Mouse (Mus musculus) left cerebral cortex, adult 11 months (tissue): ENCODE measurements around the gene Gstm2.
"Not testable (repeated sequence)": the region's sequence is repeated elsewhere in the genome, so short reads cannot be mapped to it uniquely, and the experiment has no call there.

Experiments used
- DNase-seq: peaks from one replicate; pipeline ENCODE4 v3.0.0; 2022; ENCODE audit warnings: low spot score

Gstm2 gene

DNA sequence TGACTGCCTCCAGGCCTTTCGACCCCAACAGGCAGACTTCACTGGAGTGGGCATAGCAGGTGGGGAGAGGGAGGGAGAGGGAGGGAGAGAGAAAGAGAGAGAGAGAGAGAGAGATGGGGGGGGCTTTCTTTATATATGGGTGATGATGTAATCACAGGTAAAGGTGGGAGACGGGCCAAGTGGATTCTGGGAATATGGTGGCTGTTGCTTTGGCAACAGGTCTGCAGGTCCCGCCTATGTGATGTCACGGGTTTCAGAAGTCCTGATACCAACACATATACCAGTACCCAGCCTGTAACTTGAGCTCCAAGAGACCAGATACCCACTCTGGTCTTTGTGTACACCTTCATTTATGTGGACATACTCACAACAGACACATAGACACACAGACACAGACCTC lies 10.3 kb upstream of the Gstm2 start:
- no peak for DNase-seq

DNA sequence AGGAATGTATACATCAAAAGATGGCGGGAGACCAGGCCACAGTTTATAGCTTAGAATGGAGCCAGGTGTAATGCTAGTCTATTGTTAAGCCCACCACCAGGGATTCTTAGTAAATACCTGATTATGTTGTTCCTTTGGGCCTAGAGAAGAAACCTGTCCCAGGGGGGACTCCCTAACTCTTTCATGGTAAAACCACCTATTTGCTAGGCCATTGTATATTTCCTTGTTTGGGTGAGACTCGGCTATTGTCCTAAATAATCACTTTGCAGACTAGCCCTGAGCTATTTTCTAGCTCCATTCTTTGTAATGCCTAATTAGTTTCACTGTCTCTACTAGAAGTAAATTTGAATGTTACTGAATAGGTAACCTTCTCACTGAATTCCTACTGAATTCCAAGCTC lies 9.7 kb upstream of the Gstm2 start:
- not testable (repeated sequence) for DNase-seq

DNA sequence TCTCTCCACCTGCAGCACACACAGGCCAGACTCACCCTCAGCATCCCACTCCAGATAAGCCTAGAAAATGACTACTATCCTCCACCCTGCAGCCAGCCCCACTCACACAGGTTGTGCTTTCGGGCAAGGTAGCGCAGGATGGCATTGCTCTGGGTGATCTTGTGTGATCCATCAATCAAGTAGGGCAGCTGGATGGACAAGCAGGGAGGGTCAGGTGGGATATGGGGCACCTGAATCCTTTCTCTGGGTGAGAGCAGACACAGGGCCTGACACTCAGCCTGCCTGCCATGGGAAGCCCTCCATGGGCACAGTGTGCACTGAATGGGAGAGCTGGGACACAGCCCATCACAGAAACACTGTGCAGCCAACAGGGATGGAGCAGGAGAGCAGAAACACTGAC lies 1.1 kb downstream of the Gstm2 start:
- not testable (repeated sequence) for DNase-seq

DNA sequence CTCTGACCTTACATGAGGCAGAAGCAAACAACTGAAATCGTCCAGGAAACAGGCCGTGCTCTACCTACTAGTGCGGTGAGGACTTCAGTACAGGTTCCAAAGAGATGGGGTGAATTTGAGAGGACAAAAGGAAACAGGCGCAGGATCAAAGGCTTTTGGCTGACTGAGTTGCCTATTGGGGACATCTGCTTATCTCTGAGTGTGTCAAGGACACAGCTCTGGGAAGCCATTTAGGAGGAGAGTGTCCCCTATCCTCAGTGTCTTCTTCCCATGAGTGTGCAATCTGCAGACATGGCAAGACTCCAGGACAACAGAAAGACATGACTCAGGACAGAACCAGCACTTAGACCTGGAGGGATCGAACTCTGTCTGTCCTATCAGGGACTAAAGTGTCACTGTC lies 1.8 kb downstream of the Gstm2 start:
- DNase-seq: no peak

DNA sequence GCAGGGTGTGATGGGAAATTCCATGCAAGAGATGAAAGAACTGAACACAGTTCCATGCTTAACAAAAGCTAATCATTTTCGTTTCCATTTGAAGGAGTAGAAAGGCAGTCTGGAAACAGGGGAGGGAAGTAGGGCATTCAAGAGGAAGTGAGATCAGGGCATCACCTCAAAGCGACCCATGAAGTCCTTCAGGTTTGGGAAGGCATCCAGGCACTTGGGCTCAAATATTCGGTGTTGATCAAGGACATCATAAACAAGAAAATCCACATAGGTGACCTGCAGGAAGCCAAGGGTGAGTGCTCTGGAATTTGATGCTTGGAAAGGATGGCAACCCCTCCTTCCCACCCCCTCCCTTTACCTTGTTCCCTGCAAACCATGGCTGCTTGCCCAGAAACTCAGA lies 2.5 kb downstream of the Gstm2 start:
- DNase-seq: no peak

DNA sequence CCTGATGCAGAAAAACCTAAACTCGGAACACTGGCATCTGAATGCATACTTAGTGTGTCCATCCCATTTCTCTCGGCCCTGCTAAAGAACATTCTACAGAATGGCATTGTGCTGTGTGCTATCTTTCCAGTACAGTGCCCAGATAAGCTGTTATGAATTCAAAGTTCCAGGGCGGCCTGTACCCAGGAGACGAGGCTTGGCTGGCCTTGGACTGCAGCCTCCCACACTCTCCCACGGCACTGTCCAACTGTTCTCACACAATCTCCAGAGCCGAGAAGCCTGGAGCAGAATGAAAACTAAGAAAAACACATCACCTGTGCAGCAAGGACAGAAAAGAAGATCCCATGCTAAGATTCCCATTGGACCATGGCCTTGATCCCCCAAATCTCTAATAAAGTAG lies 3.5 kb downstream of the Gstm2 start:
- DNase-seq: no peak

DNA sequence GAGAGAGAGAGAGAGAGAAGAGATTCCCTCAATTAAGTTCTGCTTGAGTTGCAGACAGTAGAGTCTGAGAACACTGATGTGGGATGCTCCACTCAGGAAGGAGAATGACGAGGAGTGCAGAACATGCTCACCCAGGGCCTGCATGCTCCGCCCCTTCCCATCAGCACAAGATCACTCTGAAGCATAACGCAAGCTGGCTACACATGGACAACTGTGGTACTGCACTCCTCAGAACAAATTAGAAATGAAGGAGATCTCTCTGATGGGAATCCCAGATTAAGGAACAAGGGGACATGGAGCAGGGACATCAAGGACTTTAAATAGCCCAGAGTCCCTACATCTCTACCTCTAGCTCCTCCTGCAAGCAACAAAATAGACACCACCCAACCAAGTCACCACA lies 5.0 kb downstream of the Gstm2 start:
- DNase-seq: no peak

DNA sequence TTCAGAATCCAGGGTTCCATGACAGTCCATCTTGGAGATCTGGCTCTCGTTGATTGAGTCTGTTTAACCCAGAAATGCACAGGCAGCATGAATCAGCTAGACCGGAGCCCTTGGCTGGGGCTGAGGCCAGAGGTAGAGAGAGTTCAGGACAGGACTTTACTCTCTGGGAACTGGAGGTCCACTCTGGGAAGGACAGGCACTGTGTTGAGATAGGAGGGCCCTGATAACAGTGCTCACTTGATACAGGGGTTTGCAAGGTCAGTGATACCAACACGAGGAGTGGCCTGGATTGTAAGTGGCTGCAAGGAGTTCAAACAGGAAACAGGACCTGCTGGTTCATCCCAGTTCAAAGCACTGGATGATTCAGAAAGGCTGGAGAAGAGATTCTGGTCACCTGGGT lies 8.6 kb downstream of the Gstm2 start:
- DNase-seq: no peak

DNA sequence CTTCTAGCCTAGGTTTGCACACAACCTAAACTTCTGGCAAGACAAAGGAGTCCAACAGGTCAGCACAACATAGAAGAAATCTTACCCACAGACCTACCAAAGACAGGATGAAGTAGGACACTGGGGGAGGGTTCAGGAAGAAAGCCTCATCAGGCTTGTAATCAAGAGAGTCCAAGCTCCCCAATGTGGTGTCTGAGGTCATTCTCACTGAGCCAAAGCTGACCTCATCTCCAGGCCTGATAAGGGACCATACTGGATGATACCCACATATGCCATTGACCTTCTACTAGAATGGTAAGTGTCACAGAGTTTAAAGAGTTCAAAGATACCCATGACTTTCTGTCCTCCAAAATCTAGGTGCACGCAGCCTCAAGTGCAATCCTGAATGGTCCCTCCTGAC lies 12.0 kb downstream of the Gstm2 start:
- no peak for DNase-seq

DNA sequence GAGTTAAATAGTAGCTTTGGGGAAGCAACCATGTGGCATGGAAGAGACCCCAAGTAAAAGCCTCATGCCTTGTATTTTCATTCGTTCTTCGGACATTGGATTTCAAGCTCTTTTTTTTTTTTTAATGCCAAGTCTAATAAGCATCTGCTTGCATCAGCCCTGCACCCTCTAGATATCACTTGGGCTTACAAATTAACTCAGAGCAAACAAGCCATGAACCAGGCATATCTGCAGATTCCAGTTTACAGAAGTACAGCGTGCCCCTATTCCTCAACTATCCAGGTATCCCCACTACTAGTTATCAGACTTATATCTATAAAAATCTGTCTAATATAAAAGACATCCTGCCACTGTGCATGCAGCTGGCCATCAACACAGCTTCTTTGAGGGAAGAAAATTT lies 14.2 kb downstream of the Gstm2 start:
- no peak for DNase-seq

DNA sequence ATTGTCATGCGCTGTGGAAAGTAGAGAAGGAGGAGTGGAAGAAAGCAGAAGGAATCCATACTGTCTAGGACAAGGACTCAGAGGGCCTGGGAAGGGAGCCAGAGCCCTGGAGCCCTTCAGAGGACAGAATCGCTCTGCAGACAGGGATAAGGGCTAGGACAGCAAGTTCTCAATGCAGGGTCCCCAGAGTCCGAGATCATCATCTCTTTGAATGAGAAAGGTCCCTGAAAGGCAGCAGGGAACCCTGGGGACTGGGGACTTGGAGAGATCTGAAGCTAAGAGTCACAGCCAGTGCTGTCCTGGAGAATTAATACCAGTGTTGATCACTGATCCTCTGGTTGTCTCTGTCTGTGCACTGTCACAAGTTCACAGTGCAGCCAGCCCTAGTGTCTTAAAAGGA lies 15.2 kb downstream of the Gstm2 start:
- DNase-seq: not testable (repeated sequence)

DNA sequence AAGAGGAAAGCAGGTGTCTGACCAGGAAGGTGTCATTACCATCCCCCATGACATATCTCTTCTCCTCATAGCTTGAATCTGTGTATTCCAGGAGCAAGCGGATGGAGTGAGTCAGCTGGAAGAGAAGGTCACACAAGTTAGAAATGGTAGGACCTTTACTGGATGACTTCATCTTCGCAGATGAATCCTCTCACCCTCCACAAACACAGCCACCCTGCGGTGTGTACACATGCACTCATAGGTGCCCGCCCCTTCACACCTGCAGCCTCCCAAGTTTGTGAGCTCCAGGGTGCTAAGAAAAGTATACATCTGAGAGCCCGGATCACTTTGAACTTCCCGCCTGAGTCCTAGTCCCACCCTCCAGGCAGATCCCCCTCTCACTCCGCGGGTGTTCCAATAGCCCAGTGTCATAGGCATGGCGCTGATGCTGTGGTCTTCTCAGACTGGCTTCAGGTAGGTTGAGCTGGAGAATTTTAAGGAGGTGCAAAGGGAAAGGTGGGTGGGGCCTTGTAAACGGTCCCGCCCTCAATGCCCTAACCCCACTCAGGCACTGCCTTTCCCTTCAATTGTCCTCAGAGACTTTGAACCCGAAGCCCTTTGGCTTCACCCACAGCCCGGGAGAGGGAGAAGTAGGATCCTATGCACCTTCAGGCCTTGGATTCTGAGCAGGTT lies 17.4 kb downstream of the Gstm2 start, which contains the start of gene Gstm3:
Gstm3 (minus strand) TSS at position 560 of the 672 bp plus-strand sequence.
- DNase-seq: no peak

DNA sequence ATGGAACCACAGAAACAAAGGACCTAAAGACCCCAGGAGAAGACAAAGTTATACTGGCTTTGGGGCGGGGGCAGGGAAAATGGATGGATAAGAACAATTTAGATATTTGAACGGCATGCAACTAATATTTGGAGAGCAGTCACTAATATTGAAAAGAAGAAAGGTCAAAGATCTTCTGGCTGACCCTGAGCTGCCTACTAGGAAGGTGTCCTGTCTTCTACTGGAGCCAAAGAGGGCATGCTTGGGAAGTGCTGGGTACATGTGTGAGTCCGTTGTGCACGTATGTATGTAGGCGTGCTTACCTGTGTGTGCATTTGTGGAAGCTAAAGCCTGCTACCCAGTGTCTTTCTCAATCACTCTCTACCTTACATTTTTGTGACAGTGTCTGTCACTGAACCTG lies 19.6 kb downstream of the Gstm2 start:
- DNase-seq: no peak

DNA sequence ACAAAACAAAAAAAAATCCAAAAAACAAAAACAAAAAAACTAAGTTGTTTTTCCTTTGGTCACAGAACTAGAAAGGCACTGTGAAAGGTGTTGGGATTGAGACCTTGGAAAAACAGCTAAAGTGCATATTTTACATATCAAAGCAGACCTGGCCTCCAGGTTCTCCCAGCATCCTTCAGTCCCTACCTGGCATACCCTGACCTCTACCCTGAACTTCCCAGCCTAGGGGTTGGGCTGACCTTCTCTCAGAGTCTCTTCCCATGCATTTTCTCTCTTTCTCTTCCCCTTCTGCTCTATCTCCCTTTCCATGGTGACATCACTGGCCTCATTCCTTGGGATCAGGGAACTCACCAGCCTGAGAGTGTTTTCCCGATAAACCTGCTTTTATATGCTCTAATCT lies 20.7 kb downstream of the Gstm2 start:
- DNase-seq: no peak

DNA sequence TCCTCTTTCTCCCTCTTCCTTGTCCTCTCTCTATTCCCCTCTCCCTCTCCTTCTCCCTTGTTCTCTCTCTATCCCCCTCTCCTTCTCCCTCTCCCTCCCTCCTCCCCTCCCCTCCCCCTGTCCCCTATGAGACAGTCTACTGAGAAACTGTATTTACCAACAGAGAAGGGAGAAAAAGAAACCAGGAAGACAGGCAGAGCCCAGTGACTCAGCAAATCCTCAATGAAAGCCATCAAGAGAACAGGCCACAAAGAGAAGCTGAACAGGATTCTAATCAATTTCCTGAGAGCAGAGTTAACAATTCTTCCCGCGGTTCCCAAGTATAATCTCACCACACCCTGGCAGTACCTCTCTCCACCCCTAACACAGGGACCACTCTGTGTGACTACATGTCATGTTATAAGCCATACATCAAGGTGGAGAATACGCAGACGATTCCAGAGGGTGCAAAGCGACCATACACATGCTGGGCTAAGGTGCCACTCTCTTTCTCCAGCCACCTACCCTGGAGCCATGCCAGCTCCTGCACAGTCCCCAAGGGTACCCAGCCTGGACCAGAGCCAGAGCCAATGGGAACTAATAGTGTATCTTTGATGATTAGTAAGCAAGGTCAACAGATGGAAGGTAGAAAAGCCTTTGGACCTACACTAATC lies 21.5 kb downstream of the Gstm2 start:
- no peak for DNase-seq

DNA sequence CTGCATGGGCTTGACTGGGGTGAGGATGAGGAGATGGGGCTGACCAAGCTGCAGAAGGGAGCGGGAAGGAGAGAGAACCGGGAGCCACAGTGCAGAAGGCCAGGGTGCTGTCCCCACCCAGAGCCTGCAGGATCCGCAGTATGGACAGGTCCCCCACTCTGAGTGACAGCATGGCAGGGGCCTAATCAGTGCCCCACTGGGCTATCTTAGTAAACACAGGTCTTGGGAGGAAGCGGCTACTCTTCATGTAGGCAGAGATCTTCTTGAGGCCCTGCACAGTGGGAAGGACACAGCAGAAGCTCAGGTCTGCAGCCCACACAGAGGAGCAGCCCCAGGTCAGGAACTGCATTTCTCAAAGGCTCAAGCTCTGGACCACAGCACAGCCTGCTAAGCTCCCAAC lies 22.2 kb downstream of the Gstm2 start:
- DNase-seq: no peak

DNA sequence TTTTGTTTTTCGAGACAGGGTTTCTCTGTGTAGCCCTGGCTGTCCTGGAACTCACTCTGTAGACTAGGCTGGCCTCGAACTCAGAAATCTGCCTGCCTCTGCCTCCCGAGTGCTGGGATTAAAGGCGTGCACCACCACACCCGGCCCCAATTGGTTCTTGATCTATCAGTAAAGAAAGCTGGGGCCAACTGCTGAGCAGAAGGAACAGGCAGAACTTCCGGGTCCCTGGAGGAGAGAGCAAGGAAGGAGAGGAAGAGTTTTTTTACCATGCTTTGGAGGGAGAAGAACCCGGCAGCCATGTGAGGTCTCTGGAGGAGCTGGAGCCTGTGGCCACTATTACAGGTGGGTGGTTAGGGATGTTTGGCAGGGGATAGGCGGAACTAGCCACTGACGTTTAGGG lies 31.0 kb downstream of the Gstm2 start:
- DNase-seq: not testable (repeated sequence)

DNA sequence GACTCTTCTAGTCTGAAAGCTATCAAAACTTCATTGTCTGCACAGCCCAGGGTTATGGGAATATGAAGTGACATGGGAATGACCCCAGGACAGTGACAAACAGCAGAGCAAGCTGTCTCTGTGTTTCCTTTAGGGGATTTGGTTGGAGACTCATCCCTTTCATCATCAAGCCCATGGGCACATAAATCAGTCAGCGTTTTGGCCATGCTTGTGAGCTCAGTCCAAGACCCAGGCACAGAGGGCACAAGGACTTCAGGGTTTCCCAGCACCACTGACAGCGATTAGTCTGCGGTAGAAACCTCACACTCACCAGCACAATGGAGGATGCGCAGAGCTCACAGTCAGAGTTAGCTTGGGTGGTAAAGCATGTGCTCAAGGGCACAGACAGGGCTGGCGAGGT lies 32.3 kb downstream of the Gstm2 start:
- DNase-seq: no peak

DNA sequence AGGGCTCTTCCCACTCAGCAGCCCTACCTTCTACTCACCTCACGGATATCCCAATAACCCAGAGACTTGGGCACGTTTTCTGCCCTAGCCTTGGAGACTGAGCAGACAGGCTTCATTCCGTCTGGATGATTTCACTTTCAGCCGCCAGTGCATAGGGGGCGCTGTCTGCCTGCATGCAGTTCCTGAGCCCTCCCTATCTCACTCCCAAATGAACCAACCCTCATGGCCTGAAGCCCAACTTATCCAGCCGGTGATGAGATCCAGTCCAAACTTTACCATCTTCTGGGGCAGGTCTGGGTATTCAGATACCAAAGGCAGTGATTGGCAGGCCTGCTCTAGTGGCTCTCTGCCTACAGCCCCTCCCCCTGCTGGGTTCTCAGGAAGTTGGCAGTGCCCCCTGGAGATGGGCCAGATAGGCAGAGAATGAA lies 32.9 kb downstream of the Gstm2 start:
- no peak for DNase-seq

DNA sequence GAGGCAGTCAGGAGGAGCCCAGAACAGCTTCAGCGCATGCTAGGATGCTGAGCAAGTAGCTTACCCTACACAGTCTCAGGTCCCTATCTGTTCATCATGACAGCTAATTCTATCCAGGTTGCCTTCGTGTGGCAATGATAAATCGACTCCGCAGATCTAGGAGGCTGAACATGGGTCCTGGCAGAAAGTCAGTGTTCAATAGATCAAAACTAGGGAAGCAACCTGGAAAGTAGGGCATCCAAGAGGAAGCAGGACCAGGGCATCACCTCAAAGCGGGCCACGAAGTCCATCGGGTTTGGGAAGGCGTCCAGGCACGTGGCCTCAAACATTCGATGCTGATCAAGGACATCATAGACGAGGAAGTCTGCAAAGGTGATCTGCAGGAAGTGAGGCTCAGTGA lies 35.7 kb downstream of the Gstm2 start:
- DNase-seq: no peak

DNA sequence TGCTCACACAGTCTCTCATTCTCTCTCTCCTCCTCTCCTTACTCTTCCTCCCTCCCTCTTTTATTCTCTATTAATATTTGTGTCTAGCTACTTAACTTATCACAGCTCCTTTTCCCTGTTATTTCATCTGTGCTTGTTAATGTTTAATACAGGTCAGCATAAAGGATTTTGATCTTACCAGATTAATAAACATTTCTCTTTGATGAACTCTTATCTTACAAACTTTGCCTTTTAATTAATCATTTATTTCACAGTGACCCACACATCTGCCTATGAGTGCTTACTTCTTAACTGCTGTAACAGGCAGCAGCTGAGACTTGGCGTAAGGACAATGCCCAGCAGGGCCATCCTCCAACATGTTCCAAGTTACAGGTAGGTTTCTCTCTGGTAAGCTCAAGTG lies 36.8 kb downstream of the Gstm2 start:
- DNase-seq: not testable (repeated sequence)

DNA sequence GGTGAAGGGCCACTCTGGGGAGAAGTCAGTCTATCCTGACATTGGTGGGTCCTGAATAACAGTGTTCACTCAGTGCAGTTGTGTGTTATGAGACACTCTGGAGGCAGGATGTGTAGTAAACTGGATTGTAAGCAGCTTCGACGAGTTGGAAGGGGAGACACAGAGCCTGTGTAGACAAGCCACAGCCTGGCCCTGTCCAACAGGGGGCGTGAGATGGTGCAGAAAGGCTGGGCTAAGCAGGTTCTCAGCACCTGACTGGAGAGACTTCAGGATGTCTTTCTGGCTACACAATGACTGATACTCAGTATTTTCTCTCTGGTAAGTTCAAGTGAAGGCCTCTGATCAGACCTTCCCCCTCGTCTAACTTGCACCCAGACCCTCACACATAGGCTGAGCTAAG lies 40.5 kb downstream of the Gstm2 start:
- DNase-seq: no peak

DNA sequence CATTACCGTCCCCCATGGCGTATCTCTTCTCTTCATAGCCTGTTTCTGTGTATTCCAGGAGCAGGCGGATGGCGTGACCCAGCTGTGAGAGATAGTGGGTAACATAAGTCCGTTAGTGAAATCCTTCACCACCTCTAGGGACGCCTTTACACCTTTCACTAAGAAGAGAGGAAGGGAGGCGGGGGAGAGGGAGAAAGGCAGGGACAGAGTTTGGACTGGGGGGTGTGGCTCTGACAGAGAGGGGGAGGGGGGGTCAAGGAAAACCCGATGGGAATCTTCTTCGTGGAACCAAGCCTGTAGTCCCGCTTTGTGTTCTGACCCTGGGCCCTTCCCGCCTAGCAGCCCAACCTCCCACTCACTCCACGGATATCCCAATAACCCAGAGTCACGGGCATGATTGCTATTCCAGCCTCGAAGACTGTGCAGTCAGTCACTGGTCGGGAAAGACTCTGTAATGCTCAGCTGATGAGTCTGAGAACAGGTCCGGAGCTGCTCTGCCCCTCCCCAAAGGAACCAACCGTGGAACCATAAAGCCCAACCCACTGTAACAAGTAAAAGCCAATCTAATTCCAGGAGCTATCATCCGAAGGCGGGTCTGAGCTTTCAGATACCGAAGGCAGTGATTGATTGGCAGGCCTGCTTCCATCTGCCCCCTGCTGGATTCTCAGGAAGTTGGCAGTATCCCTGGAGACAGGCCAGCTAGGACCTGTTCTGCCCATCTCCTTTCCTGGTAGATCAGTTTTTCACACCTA lies 42.8 kb downstream of the Gstm2 start, which contains the start of gene Gstm6:
Gstm6 (minus strand) TSS at position 511 of the 752 bp plus-strand sequence.
- DNase-seq: no peak
